ENCODE assay signal across 13 mouse cellular contexts in genomic region chr6:144389333-144390054, GRCm38 (mm10).
"Had no signal": no experiment of that assay in that cellular context is flagged by ENCODE, and none has a peak within 500 bp of the region (broad histone marks: within the 10 kb centered on the region; RNA-seq: fewer than 3 reads in every experiment).

No protein-coding gene starts in this region.

- H3K4me1 ChIP-seq: limb, embryonic 13.5 days had no signal

- H3K36me3 ChIP-seq: limb, embryonic 13.5 days; midbrain, embryonic 13.5 days had no signal

- H3K9me3 ChIP-seq: limb, embryonic 13.5 days; midbrain, embryonic 13.5 days had no signal

- ATAC-seq: midbrain, embryonic 13.5 days had no signal

- H3K4me2 ChIP-seq: limb, embryonic 13.5 days; midbrain, embryonic 13.5 days had no signal

- H3K27me3 ChIP-seq: limb, embryonic 13.5 days had no signal

- DNase-seq: kidney, adult 9 months; kidney, postnatal 10 days; kidney, postnatal 4 days; left cerebral cortex, postnatal 4 days; lung, adult 18-20 months; lung, postnatal 36 days; thymus, postnatal 4 days had no signal

- H3K27ac ChIP-seq: layer of hippocampus, adult 2 months; limb, embryonic 13.5 days; liver, embryonic 14.5 days; midbrain, embryonic 13.5 days; stomach, postnatal 0 days had no signal

- H3K9ac ChIP-seq: limb, embryonic 13.5 days; liver, embryonic 14.5 days; midbrain, embryonic 13.5 days had no signal

- H3K4me3 ChIP-seq: layer of hippocampus, adult 2 months; limb, embryonic 13.5 days; midbrain, embryonic 13.5 days; myocyte had no signal
